Mouse (Mus musculus) midbrain, embryonic 11.5 days (tissue): Measurements from ENCODE around the gene Pde4b. TPM values are rescaled to one million over a fixed set of nuclear protein-coding genes. Genes with fewer than 3 reads are reported as not detected.
A peak's percentile ranks its signal among the peaks of the same experiment; 100 is the strongest.

Experiments used
- ATAC-seq: fragments of 200-750 bp; cut with Nextera tagmentation; 2 replicates; pipeline ENCODE4 v1.8.0; 2017; ENCODE audit warnings: moderate TSS enrichment, moderate library complexity; ENCODE audit not compliant: low FRiP score
- DNase-seq: peaks from one replicate; pipeline ENCODE4 v3.0.0; 2015; ENCODE audit warnings: low spot score; ENCODE audit errors: missing footprints
- H3K27ac ChIP-seq: fragments of 300-500 bp; sonication (generic); 2 replicates; pipeline ENCODE4 v1.5.1; 2014; ENCODE audit warnings: low read depth, low read length
- H3K27me3 ChIP-seq: fragments of 300-500 bp; sonication (generic); 2 replicates; pipeline ENCODE4 v1.6.1; 2014; ENCODE audit warnings: mild to moderate bottlenecking, low read length, moderate library complexity, mixed read lengths; ENCODE audit not compliant: control insufficient read depth, insufficient read depth
- H3K36me3 ChIP-seq: fragments of 300-500 bp; sonication (generic); 2 replicates; pipeline ENCODE4 v1.6.1; 2014; ENCODE audit warnings: mild to moderate bottlenecking, low read length, moderate library complexity, mixed read lengths; ENCODE audit not compliant: control insufficient read depth, insufficient read depth
- H3K4me1 ChIP-seq: fragments of 300-500 bp; sonication (generic); 2 replicates; pipeline ENCODE4 v1.6.1; 2014; ENCODE audit warnings: low read length; ENCODE audit not compliant: control insufficient read depth, insufficient read depth
- H3K4me2 ChIP-seq: fragments of 300-500 bp; sonication (generic); 2 replicates; pipeline ENCODE4 v1.6.1; 2014; ENCODE audit warnings: mild to moderate bottlenecking, moderate library complexity
- H3K4me3 ChIP-seq: fragments of 300-500 bp; sonication (generic); 2 replicates; pipeline ENCODE4 v1.5.1; 2014; ENCODE audit warnings: low read depth, low read length
- H3K9ac ChIP-seq: fragments of 300-500 bp; sonication (generic); 2 replicates; pipeline ENCODE4 v1.6.1; 2014; ENCODE audit warnings: low read length
- H3K9me3 ChIP-seq: fragments of 300-500 bp; sonication (generic); 2 replicates; pipeline ENCODE4 v1.6.1; 2016; ENCODE audit warnings: low read length; ENCODE audit not compliant: control insufficient read depth
- WGBS: fragments of 180-500 bp; shearing (Covaris S2); extraction: QIAGEN DNeasy Blood & Tissue Kit; methylation state at CpG from one replicate; pipeline ENCODE4 v1.1.7; 2014; 5-methylcytosine and 5-hydroxymethylcytosine counted together
- polyA plus RNA-seq: library from polyadenylated mRNA; unstranded; fragments of >200 nt; fragmentation: Nextera tagmentation; extraction: Ambion mirVana; gene quantifications from 2 replicates; pipeline ENCODE4 v1.2.1, GENCODE M21; 2014

Pde4b gene
- polyA plus RNA-seq, 1 experiment from 2014 or later: 7.5 TPM

DNA sequence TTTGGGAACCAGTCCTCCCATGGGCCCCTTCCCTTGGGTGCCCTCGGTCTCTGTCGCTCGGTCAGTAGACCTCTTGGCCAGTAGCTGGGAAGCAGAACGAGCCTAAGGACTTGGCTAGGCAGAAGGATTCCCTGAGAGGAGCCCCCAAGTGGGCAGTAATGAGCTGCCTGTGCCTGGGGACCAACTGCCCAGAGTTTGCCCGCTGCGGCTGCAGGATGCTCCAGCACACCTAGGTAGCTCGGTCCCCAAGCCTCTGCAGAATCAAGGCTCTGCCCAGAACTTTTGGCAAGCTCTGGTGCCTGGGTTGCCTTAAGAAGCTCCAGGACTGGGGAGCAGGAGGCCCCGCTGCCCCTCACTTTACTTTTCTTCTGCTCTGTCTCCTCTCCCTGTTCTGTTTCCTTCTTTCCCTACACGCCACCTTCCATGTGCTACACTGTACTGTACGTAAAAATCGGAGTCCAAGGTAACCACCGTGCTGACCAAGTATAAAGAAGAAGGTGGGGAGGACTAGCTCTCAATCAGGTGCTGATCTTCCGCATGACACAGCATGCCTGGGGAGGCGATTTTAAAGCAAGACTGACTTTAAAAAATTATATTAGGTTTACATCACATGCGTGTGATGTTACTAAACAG is 1.0 kb downstream of the Pde4b start:
- Histone ChIP-seq H3K36me3 (no peaks in the 10 kb centered on the region), H3K27ac (no peak overlapping the region), H3K4me1 (peaks cover 3% of the 10 kb centered on the region), H3K4me2 (peak overlapping the region; percentile 98), H3K4me3 (peak overlapping the region; percentile 64), H3K9ac (peak overlapping the region; percentile 64), H3K27me3 (peaks cover 16% of the 10 kb centered on the region), H3K9me3 (no peaks in the 10 kb centered on the region)
- ATAC-seq (peak; percentile 69), DNase-seq (no peak)
- 26% methylated on average over 15 of the region's 15 CpGs for WGBS

DNA sequence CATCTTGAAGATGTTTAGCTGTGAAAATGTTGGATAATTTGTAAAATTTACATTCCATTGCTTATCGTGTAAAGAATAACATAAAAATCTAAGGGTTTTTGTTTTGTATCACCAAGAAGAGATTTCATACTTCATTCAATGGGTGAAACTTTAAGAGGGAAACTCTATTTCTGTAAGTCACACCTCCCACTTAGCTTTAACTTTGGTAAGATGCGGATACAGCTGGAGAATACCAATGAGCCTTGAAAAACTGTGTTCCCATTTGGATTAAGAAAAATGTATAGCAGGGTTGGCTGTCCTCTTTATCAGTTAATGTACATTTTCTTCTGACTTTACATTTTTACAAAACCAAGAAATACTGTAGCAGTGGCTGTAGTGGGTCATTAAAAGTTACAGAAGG is 8.5 kb downstream of the Pde4b start:
- Histone ChIP-seq H3K27me3 (no peaks in the 10 kb centered on the region), H3K4me2 (no peak overlapping the region), H3K27ac (no peak overlapping the region), H3K9me3 (no peaks in the 10 kb centered on the region), H3K4me1 (no peaks in the 10 kb centered on the region), H3K9ac (no peak overlapping the region), H3K36me3 (no peaks in the 10 kb centered on the region), H3K4me3 (no peak overlapping the region)
- WGBS: 93% methylated on average over 2 of the region's 2 CpGs
- ATAC-seq (no peak), DNase-seq (no peak)

DNA sequence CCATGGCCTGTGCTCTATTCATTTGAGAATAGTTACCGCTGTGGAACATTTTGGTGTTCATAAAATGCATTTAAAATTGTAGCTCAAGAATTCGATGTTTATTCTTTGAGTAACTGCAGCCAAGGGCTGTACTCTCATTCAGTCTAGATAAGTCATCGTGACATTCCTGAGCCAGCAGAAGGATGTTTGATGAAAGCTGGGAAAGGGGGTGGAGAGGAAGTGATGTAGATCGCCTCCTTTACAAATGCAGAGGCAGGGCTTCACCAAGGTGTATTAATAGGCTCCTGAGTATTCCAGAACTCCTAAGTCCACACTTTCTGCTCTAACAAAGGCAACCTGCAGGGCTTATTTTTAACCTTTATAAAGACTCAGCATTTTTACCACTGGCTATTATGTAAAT is 14.9 kb downstream of the Pde4b start:
- ATAC-seq: no peak
- H3K4me1 ChIP-seq: no peaks in the 10 kb centered on the region
- H3K9me3 ChIP-seq: no peaks in the 10 kb centered on the region
- H3K4me3 ChIP-seq: no peak overlapping the region
- no peak overlapping the region for H3K9ac ChIP-seq
- WGBS: 82% methylated on average over 4 of the region's 4 CpGs
- H3K27ac ChIP-seq: no peak overlapping the region
- H3K4me2 ChIP-seq: no peak overlapping the region
- H3K36me3 ChIP-seq: no peaks in the 10 kb centered on the region
- DNase-seq: no peak
- H3K27me3 ChIP-seq: no peaks in the 10 kb centered on the region

DNA sequence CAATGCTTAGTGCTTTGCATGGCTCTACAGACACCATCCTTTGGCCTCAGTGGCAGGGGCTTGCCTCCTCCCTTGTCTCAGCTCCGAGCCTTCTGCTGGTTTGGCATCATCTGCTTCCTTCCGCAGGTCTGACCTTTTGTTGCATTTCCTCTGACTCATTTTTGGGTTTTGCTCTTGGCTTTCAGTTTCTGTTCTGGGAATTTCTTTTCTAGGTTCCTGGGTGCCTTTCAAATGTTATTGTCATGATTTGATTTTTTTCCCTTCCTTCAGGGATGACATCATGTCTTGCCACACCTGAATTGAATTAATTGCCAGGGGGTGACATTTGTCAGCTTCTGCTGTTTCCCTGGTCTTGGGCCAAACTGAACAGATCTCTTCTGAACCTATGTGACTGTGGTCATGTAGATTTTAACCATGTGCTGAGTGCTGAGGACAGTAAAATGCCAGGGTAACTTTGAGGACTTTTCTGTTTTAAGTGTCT is 17.2 kb downstream of the Pde4b start:
- Histone ChIP-seq H3K9me3 (no peaks in the 10 kb centered on the region), H3K27ac (no peak overlapping the region), H3K9ac (no peak overlapping the region), H3K27me3 (no peaks in the 10 kb centered on the region), H3K4me1 (no peaks in the 10 kb centered on the region), H3K36me3 (no peaks in the 10 kb centered on the region), H3K4me3 (no peak overlapping the region), H3K4me2 (no peak overlapping the region)
- WGBS: 85% methylated on average over 2 of the region's 2 CpGs
- no peak for DNase-seq
- no peak for ATAC-seq

DNA sequence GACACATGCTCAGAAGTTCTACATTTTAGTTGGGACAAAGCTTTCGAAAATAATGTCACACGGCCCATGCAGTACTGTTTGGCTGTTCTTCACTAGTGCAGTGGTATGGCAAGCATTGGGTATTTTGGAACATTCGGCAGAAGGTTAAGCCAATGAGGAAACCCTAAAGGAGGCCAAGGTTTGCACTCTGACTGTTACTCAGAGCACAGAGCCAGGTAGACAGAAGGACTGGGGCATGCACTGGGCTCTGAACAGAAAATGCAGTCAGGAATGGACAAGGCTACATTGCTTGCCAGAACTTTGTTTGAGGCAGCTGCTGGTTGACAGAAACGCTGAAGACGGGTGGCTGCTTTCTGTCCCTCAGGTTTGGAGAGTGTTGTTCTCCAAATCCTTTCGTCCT is 19.4 kb downstream of the Pde4b start:
- H3K9ac ChIP-seq: no peak overlapping the region
- no peaks in the 10 kb centered on the region for H3K36me3 ChIP-seq
- H3K27ac ChIP-seq: no peak overlapping the region
- H3K27me3 ChIP-seq: no peaks in the 10 kb centered on the region
- H3K4me2 ChIP-seq: no peak overlapping the region
- H3K4me3 ChIP-seq: no peak overlapping the region
- WGBS: 92% methylated on average over 6 of the region's 6 CpGs
- DNase-seq (no peak), ATAC-seq (no peak)
- no peaks in the 10 kb centered on the region for H3K4me1 ChIP-seq
- no peaks in the 10 kb centered on the region for H3K9me3 ChIP-seq

DNA sequence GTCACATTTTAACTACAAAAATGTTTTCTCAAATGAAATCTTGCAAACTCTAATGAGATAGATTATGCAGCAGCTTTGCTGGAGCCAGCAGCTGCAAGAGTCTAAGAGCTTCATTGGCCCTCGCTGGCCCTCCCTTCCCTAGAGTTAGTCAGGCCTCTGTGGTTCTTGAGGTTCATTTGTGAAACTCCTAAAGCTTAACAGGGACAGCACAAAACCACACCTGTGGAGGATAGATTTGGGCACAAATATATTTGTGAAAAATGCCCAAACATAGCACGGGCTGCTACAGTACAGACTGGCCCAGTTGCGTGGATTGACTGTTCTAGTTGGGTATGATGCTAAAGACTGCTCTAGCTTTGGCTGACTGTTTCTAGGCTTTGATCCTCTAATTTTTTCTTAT is 32.1 kb downstream of the Pde4b start:
- Histone ChIP-seq H3K27ac (no peak overlapping the region), H3K4me2 (no peak overlapping the region), H3K9ac (no peak overlapping the region), H3K36me3 (no peaks in the 10 kb centered on the region), H3K4me3 (no peak overlapping the region), H3K27me3 (no peaks in the 10 kb centered on the region), H3K4me1 (no peaks in the 10 kb centered on the region), H3K9me3 (no peaks in the 10 kb centered on the region)
- WGBS: 95% methylated on average over 3 of the region's 3 CpGs
- no peak for ATAC-seq
- DNase-seq: no peak

DNA sequence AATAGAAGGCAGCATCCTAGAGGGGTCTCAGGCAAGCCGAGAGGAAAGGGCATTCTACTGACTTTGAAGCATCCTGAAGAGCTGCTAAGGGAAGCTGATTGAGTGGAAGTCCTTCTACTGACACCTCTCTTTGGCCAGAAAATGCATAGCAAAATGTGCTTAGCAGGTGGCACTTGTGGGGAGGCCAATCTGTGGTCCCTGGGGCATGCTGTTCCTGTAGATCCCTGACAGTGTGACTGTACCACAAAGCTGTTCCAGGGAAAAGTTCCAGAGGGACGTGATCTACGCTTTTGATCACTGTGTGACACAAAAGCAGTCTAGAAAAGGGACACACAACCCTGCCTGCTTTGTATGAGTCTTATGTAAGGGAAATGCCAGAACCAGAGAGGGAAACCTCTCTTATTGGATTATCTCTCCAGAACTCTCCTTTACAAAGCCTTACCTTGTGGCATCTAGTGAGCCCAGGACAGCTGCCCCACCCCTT is 49.1 kb downstream of the Pde4b start:
- Histone ChIP-seq H3K9ac (no peak overlapping the region), H3K4me2 (no peak overlapping the region), H3K27ac (no peak overlapping the region), H3K4me1 (no peaks in the 10 kb centered on the region), H3K9me3 (no peaks in the 10 kb centered on the region), H3K4me3 (no peak overlapping the region), H3K27me3 (no peaks in the 10 kb centered on the region), H3K36me3 (no peaks in the 10 kb centered on the region)
- WGBS: 81% methylated on average over 3 of the region's 3 CpGs
- ATAC-seq: no peak
- no peak for DNase-seq

DNA sequence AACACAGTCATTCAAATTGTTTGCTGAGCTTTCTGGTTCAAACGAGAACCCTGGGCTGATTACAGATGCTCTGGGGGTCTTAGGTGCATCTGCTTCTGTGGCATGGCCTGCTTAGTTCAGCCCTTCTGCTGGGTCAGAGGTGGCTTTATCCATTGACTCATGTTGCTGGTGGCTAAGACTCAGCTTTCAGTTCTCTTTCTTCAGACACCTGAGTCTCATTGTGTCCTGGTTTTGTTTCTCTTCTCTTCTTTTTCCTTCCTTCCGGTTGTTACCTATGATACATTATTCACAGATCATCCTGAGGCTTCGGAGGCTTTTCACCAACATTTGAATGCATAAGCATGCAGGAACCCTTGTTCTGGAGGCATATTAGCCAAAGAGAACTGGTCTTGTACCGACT is 51.0 kb downstream of the Pde4b start:
- WGBS: 79% methylated on average over 4 of the region's 4 CpGs
- no peaks in the 10 kb centered on the region for H3K4me1 ChIP-seq
- H3K27me3 ChIP-seq: no peaks in the 10 kb centered on the region
- no peak overlapping the region for H3K4me3 ChIP-seq
- H3K4me2 ChIP-seq: no peak overlapping the region
- no peak overlapping the region for H3K9ac ChIP-seq
- no peak overlapping the region for H3K27ac ChIP-seq
- ATAC-seq (no peak), DNase-seq (no peak)
- no peaks in the 10 kb centered on the region for H3K36me3 ChIP-seq
- H3K9me3 ChIP-seq: no peaks in the 10 kb centered on the region

DNA sequence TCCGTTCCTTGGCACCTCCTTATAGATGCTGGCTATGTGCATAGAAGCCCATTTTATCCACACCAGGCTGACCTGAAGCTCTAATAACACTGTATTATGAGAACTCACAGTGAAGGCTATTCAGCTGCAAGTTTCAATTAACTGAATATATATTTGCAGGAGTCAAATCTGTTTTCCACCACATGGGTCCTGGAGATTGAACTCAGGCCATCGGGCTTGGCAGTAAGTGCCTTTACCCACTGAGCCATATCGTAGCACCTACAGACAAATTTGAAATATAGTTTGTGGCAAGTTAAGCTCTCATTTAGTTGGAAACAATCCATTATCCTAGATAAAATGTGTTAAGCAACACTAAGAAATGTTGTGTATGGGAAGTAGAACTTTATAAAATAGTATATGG is 53.9 kb downstream of the Pde4b start:
- Histone ChIP-seq H3K9ac (no peak overlapping the region), H3K9me3 (no peaks in the 10 kb centered on the region), H3K27me3 (no peaks in the 10 kb centered on the region), H3K36me3 (no peaks in the 10 kb centered on the region), H3K4me1 (no peaks in the 10 kb centered on the region), H3K4me2 (no peak overlapping the region), H3K27ac (no peak overlapping the region), H3K4me3 (no peak overlapping the region)
- ATAC-seq: no peak
- no peak for DNase-seq
- WGBS: 93% methylated on average over 3 of the region's 3 CpGs
